Mouse (Mus musculus): ENCODE measurements around the gene Arid3b.

- TF ChIP-seq CTCF (IDR thresholded peaks at IDR 0.05; ENCODE audit: control insufficient read depth, insufficient read depth, insufficient replicate concordance, low read depth, low read length) (no peak), POLR2A (IDR thresholded peaks at IDR 0.05; ENCODE audit: control insufficient read depth, low read depth, low read length) (no peak)
Measured at GRCm38 (mm10) chr9:57758528-57758927, 78.1 kb downstream of the Arid3b start.
